Mouse (Mus musculus) hindbrain, embryonic 14.5 days (tissue): Measurements from ENCODE around the gene Rps2. TPM values are rescaled to one million over a fixed set of nuclear protein-coding genes. Genes with fewer than 3 reads are reported as not detected.

Source experiments
- ATAC-seq: fragments of 200-750 bp; cut with Nextera tagmentation; 2 replicates; pipeline ENCODE4 v1.8.0; 2017; ENCODE audit warnings: moderate number of reproducible peaks, mild to moderate bottlenecking, moderate TSS enrichment, moderate library complexity; ENCODE audit not compliant: low FRiP score
- DNase-seq: peaks from one replicate; pipeline ENCODE4 v3.0.0-alpha.2; 2015; ENCODE audit warnings: low spot score
- H3K27ac ChIP-seq: fragments of 300-500 bp; sonication (generic); 2 replicates; pipeline ENCODE4 v1.5.1; 2014; ENCODE audit warnings: mild to moderate bottlenecking, moderate library complexity
- H3K27me3 ChIP-seq: fragments of 300-500 bp; sonication (generic); 2 replicates; pipeline ENCODE4 v1.6.1; 2014; ENCODE audit warnings: mild to moderate bottlenecking, low read length, mixed read lengths; ENCODE audit not compliant: control insufficient read depth, insufficient read depth
- H3K36me3 ChIP-seq: fragments of 300-500 bp; sonication (generic); replicated peaks from 2 replicates; pipeline ENCODE4 v1.6.1; 2014; ENCODE audit not compliant: control insufficient read depth, insufficient read depth
- H3K4me1 ChIP-seq: fragments of 300-500 bp; sonication (generic); replicated peaks from 2 replicates; pipeline ENCODE4 v1.6.1; 2014; ENCODE audit warnings: antibody characterized with exemption, low read length, mixed read lengths; ENCODE audit not compliant: control insufficient read depth, insufficient read depth
- H3K4me2 ChIP-seq: fragments of 300-500 bp; sonication (generic); replicated peaks from 2 replicates; pipeline ENCODE4 v1.6.1; 2014; ENCODE audit warnings: mild to moderate bottlenecking, moderate library complexity
- H3K4me3 ChIP-seq: fragments of 300-500 bp; sonication (generic); replicated peaks from 2 replicates; pipeline ENCODE4 v1.5.1; 2014; ENCODE audit warnings: mild to moderate bottlenecking, low read length
- H3K9ac ChIP-seq: fragments of 300-500 bp; sonication (generic); 2 replicates; pipeline ENCODE4 v1.6.1; 2014
- H3K9me3 ChIP-seq: fragments of 300-500 bp; sonication (generic); 2 replicates; pipeline ENCODE4 v1.6.1; 2016; ENCODE audit warnings: low read length; ENCODE audit not compliant: control insufficient read depth
- WGBS: fragments of 180-500 bp; shearing (Covaris S2); extraction: QIAGEN DNeasy Blood & Tissue Kit; methylation state at CpG from one replicate; pipeline ENCODE4 v1.1.7; 2014; 5-methylcytosine and 5-hydroxymethylcytosine counted together
- polyA plus RNA-seq: library from polyadenylated mRNA; unstranded; fragments of >200 nt; fragmentation: Nextera tagmentation; extraction: Ambion mirVana; gene quantifications from 2 replicates; pipeline ENCODE4 v1.2.1, GENCODE M21; 2014

Gene Rps2
- polyA plus RNA-seq, 1 experiment from 2014 or later: 838 TPM

DNA sequence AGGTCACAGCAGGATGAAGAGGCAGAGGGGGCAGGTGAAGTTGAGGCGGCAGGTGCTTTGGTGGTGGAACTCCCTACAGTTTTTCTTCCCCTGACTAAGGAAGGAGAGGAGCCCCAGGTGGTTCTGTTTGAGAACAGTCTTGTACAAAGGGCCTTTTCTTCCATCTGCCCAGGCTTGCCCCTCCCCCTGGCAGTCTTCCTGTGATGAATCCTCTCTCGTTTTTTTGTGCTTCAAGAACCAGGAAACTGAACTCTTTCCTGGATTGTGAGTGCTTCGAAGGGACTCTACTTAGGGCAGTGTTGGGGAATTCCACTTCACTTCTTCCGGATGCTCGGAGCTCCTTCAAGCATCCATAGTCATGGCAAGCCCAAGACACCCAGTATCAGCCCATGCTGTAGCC, 19.9 kb upstream of the Rps2 start:
- no peak for ATAC-seq
- no peak for DNase-seq
- peaks cover 41% of the 10 kb centered on the region for H3K36me3 ChIP-seq
- H3K27me3 ChIP-seq: no peaks in the 10 kb centered on the region
- H3K4me3 ChIP-seq: no peak overlapping the region
- peaks cover 16% of the 10 kb centered on the region for H3K4me1 ChIP-seq
- no peak overlapping the region for H3K4me2 ChIP-seq
- WGBS: 14% methylated on average over 5 of the region's 5 CpGs
- H3K9ac ChIP-seq: no peak overlapping the region
- H3K27ac ChIP-seq: no peak overlapping the region
- H3K9me3 ChIP-seq: no peaks in the 10 kb centered on the region

DNA sequence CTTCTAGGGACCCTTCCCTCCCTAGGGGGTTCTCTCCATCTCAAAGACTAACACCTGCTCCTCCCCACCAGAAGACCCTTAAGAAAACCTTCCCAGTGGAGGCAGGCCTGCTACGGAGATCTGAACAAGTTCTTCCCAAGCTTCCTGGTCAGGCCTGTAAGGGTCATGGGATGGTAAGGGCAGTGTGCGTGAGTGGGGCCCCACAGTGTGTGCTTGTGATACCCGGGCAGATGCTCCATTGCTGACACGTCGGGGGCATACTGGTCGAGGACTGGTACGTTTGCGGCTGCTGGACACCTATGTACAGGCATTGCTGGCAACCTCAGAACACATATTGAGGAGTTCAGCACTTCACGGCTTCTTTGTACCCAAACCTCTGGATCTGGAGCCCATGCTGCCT, 19.2 kb upstream of the Rps2 start:
- 66% methylated on average over 9 of the region's 9 CpGs for WGBS
- no peaks in the 10 kb centered on the region for H3K9me3 ChIP-seq
- no peak overlapping the region for H3K4me2 ChIP-seq
- H3K4me1 ChIP-seq: peaks cover 16% of the 10 kb centered on the region
- no peaks in the 10 kb centered on the region for H3K27me3 ChIP-seq
- DNase-seq: no peak
- H3K4me3 ChIP-seq: no peak overlapping the region
- no peak for ATAC-seq
- H3K36me3 ChIP-seq: peaks cover 45% of the 10 kb centered on the region
- no peak overlapping the region for H3K27ac ChIP-seq
- no peak overlapping the region for H3K9ac ChIP-seq

DNA sequence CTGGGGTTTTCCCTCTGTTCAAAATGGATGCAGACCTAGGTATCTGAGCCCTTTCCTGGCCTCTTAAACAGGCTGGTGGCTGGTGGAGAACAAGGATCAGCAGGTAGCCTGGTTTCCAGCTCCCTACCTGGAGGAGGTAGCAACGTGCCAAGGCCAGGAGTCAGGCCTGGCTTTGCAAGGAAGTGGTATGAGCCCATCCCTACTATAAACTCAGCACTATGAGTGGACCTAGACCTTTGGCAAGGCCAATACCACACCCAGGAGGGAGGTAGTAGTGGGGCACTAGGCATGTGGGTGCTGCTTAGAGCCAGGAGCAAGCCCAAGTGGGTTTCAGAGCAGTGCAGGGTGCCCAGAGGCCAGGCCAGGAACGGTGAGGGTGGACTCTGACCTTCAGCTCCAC, 18.4 kb upstream of the Rps2 start:
- H3K9ac ChIP-seq: no peak overlapping the region
- no peak overlapping the region for H3K27ac ChIP-seq
- H3K4me3 ChIP-seq: no peak overlapping the region
- H3K27me3 ChIP-seq: no peaks in the 10 kb centered on the region
- peaks cover 53% of the 10 kb centered on the region for H3K36me3 ChIP-seq
- H3K4me1 ChIP-seq: peaks cover 16% of the 10 kb centered on the region
- H3K4me2 ChIP-seq: no peak overlapping the region
- ATAC-seq (no peak), DNase-seq (no peak)
- 88% methylated on average over 2 of the region's 2 CpGs for WGBS
- H3K9me3 ChIP-seq: no peaks in the 10 kb centered on the region

DNA sequence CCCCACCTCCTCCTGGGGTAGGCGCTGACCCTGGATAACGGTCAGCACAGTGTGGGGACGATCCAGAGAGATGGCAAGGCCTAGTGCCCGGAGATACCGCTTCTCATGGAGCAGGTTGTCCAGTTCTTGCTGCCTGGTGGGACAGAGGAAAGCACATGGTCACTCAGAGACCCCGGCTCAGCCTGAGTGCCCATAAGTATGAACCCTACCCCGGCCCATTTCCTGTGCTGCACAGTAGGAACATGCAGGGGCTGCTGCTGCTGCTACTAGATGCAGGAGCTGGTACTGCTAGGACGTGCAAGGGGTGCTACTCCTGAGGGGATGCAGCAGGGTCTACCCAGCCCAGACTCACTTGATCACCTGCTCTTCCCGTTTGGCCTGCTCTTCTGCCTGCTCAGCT, 16.7 kb upstream of the Rps2 start:
- no peaks in the 10 kb centered on the region for H3K27me3 ChIP-seq
- no peaks in the 10 kb centered on the region for H3K9me3 ChIP-seq
- ATAC-seq: no peak
- no peak overlapping the region for H3K4me2 ChIP-seq
- H3K4me3 ChIP-seq: no peak overlapping the region
- peaks cover 12% of the 10 kb centered on the region for H3K4me1 ChIP-seq
- no peak overlapping the region for H3K9ac ChIP-seq
- H3K27ac ChIP-seq: no peak overlapping the region
- peaks cover 58% of the 10 kb centered on the region for H3K36me3 ChIP-seq
- WGBS: 90% methylated on average over 9 of the region's 9 CpGs
- no peak for DNase-seq

DNA sequence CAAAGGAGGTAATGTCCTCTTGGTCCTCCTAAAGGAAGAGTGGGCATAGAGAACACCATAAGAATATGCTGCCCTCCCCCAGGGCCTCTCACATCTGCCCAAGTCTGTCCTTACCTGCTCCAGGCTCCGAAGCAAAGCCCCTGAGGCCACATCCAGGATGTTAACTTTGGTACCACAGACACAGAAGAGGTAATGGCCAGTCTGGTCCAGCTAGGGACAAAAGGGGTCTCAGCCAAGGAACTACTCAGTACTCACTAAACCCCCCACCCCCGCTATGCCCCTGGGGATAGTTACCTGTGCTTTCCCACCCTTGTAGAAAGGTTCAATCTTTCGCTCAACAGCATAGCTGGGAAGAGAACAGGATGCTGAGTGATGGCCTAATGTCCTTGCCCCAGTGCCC, 12.1 kb upstream of the Rps2 start:
- Histone ChIP-seq H3K36me3 (peaks cover 40% of the 10 kb centered on the region), H3K27ac (no peak overlapping the region), H3K4me2 (no peak overlapping the region), H3K9ac (no peak overlapping the region), H3K27me3 (no peaks in the 10 kb centered on the region), H3K4me3 (no peak overlapping the region), H3K4me1 (peaks cover 17% of the 10 kb centered on the region), H3K9me3 (no peaks in the 10 kb centered on the region)
- ATAC-seq (no peak), DNase-seq (no peak)
- 100% methylated on average over 3 of the region's 3 CpGs for WGBS

DNA sequence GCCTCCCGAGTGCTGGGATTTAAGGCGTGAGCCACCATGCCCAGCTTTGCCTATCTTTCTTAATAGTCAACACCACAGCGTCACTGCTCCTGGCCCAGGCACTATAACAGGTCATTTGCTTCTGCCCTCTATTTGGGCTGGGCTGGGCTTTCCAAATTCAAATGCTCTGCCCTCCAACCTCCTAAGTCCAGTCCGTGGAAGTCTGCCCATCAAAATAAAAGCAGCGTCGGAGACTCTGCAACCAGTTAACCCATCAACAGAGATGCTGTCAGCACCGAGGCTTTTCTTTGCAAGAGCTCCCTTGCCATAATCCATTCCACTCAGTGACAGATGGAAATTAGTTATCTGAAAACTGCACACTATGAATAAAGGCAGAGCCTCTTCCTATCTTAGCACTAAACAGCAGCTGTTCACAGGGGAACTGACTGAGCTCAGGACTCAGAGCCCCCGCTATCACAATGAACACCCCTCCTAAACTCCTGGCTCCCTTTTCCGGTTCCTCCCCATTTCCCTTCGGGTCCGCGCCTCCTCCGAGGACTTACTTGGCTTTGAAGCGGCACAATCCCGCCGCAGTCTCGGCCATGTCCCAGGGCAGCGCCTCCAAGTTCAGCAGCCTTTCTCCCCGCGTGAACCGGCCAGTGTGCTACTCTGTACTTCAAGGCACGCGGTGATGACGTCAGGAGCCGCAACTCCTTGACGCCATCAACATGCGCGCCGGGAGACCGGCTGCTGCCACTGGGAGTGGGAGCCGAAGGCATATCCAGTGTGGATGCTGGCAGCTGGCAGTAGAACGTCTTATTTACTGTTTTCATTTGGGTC, 10.7 kb upstream of the Rps2 start, which contains the start of gene Tbl3:
Gene Tbl3, minus strand, starts transcription at position 679 of the 819 bp plus-strand sequence.
- WGBS: 5% methylated on average over 32 of the region's 32 CpGs
- Histone ChIP-seq H3K4me2 (peak within 1 kb of the TSS; percentile 79), H3K27me3 (no peaks in the 10 kb centered on the region), H3K4me3 (peak within 1 kb of the TSS; percentile 84), H3K9me3 (no peaks in the 10 kb centered on the region), H3K36me3 (peaks cover 26% of the 10 kb centered on the region), H3K27ac (peak within 1 kb of the TSS; percentile 86), H3K9ac (peak within 1 kb of the TSS; percentile 79), H3K4me1 (peaks cover 17% of the 10 kb centered on the region)
- ATAC-seq (peak; percentile 91), DNase-seq (peak; percentile 98)

DNA sequence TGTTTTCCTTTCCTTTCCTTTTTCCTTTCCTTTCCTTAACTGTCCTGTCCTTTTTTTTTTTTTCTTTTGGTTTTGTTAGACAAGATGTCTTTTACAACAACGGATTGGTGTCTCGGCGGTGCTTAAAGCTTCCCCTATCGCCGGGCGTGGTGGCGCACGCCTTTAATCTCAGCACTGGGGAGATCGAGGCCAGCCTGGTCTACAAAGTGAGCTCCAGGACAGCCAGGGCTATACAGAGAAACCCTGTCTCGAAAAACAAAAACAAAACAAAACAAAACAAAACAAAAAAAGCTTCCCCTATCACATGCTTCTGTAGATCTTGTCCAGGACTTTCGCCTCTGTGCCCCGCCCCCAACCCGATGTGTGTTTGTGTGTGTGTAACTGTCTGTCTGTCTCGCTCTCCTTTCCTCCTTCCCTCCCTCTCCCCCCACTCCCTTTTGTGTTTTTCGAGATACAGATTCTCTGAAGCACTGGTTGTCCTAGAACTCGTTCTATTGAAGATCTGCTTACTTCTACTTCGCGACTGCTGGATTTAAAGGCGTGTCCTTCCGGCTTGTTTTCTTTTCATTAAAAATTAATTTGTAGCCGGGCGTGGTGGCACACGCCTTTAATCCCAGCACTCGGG, 10.0 kb upstream of the Rps2 start:
- WGBS: 6% methylated on average over 24 of the region's 24 CpGs
- DNase-seq: no peak
- Histone ChIP-seq H3K9ac (peak overlapping the region; percentile 79), H3K36me3 (peaks cover 20% of the 10 kb centered on the region), H3K4me2 (peak overlapping the region; percentile 79), H3K4me3 (peak overlapping the region; percentile 84), H3K4me1 (peaks cover 17% of the 10 kb centered on the region), H3K27ac (peak overlapping the region; percentile 86), H3K27me3 (no peaks in the 10 kb centered on the region), H3K9me3 (no peaks in the 10 kb centered on the region)
- peak; percentile 38; the same call in 1 of the 2 replicates for ATAC-seq

DNA sequence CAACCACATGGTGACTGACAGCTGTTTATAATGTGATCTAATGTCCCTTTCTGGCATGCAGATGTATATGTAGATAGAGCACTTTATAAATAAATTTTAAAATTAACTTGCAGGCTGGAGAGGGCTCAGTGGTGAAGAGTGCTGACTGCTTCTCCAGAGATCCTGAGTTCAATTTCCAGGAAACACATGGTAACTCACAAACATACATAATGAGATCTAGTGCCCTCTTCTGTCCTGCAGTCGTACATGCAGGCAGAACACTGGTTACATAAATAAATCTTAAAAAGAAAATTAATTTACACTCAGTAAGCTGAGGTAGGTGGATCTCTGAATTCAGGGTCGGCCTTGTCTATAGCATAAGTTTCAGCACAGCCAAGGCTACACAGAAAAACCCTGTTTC, 9.3 kb upstream of the Rps2 start:
- DNase-seq (no peak), ATAC-seq (no peak)
- Histone ChIP-seq H3K36me3 (peaks cover 14% of the 10 kb centered on the region), H3K9ac (no peak overlapping the region), H3K4me3 (no peak overlapping the region), H3K9me3 (no peaks in the 10 kb centered on the region), H3K4me1 (peaks cover 17% of the 10 kb centered on the region), H3K4me2 (0 out of 2 replicates have a peak overlapping the region, but pooled peaks have one; percentile 79), H3K27ac (no peak overlapping the region), H3K27me3 (no peaks in the 10 kb centered on the region)
- WGBS: 36% methylated on average over 2 of the region's 2 CpGs

DNA sequence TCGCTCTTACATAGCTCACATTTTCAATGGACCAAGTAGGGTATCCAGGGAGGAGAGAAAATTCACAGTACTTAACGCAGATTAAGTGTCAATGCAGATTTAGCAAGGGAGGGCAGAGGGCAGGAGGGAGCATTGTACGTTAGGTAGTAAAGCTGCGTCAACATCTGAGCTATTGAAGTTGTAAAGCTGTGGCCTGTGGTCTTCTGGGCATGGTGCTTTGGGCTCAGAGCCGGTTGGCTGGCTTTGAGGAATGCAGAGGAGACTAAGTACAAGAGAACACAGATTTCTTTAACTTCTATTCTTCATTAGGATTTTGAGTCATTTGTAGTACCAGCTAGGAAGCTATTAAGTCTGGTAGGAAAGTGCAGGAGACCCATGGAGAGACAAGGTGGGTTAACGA, 2.4 kb upstream of the Rps2 start:
- 75% methylated on average over 6 of the region's 6 CpGs for WGBS
- Histone ChIP-seq H3K4me2 (no peak overlapping the region), H3K9ac (no peak overlapping the region), H3K27me3 (no peaks in the 10 kb centered on the region), H3K4me3 (no peak overlapping the region), H3K9me3 (no peaks in the 10 kb centered on the region), H3K4me1 (no peaks in the 10 kb centered on the region; the same call in 1 of the 2 replicates), H3K36me3 (peaks cover 21% of the 10 kb centered on the region; the same call in 1 of the 2 replicates), H3K27ac (no peak overlapping the region)
- DNase-seq: no peak
- no peak for ATAC-seq
